Mouse (Mus musculus) kidney, embryonic 14.5 days (tissue): Measurements from ENCODE around the gene Cnga2. TPM values are rescaled to one million over a fixed set of nuclear protein-coding genes. Genes with fewer than 3 reads are reported as not detected.

Source experiments
- ATAC-seq: fragments of 200-750 bp; cut with Nextera tagmentation; 2 replicates; pipeline ENCODE4 v1.8.0; 2017; ENCODE audit warnings: moderate number of reproducible peaks, mild to moderate bottlenecking, moderate TSS enrichment, moderate library complexity; ENCODE audit not compliant: low FRiP score, low TSS enrichment
- H3K27ac ChIP-seq: fragments of 300-500 bp; sonication (generic); 2 replicates; pipeline ENCODE4 v1.5.1; 2014; ENCODE audit warnings: low read depth, mild to moderate bottlenecking, low read length, moderate library complexity, mixed read lengths
- H3K27me3 ChIP-seq: fragments of 300-500 bp; sonication (generic); 2 replicates; pipeline ENCODE4 v1.6.1; 2014; ENCODE audit warnings: mild to moderate bottlenecking, low read length; ENCODE audit not compliant: control insufficient read depth, insufficient read depth
- H3K36me3 ChIP-seq: fragments of 300-500 bp; sonication (generic); 2 replicates; pipeline ENCODE4 v1.6.1; 2014; ENCODE audit warnings: low read length, mixed read lengths; ENCODE audit not compliant: control insufficient read depth, insufficient read depth
- H3K4me1 ChIP-seq: fragments of 300-500 bp; sonication (generic); 2 replicates; pipeline ENCODE4 v1.6.1; 2014; ENCODE audit warnings: low read length, mixed read lengths; ENCODE audit not compliant: control insufficient read depth, insufficient read depth
- H3K4me2 ChIP-seq: fragments of 300-500 bp; sonication (generic); replicated peaks from 2 replicates; pipeline ENCODE4 v1.6.1; 2014; ENCODE audit warnings: low read depth, mild to moderate bottlenecking, low read length
- H3K4me3 ChIP-seq: fragments of 300-500 bp; sonication (generic); 2 replicates; pipeline ENCODE4 v1.5.1; 2014; ENCODE audit warnings: mild to moderate bottlenecking, low read length
- H3K9ac ChIP-seq: fragments of 300-500 bp; sonication (generic); 2 replicates; pipeline ENCODE4 v1.6.1; 2014; ENCODE audit warnings: low read depth, mild to moderate bottlenecking, low read length, moderate library complexity
- H3K9me3 ChIP-seq: fragments of 300-500 bp; sonication (generic); 2 replicates; pipeline ENCODE4 v1.6.1; 2016; ENCODE audit warnings: low read length; ENCODE audit not compliant: control insufficient read depth
- WGBS: fragments of 180-500 bp; shearing (Covaris S2); extraction: QIAGEN DNeasy Blood & Tissue Kit; methylation state at CpG from one replicate; pipeline ENCODE4 v1.1.7; 2014; 5-methylcytosine and 5-hydroxymethylcytosine counted together
- polyA plus RNA-seq: library from polyadenylated mRNA; unstranded; fragments of >200 nt; fragmentation: Nextera tagmentation; extraction: Ambion mirVana; gene quantifications from 2 replicates; pipeline ENCODE4 v1.2.1, GENCODE M21; 2014

The Cnga2 gene
- polyA plus RNA-seq, 1 experiment from 2014 or later: 0.08 TPM

DNA sequence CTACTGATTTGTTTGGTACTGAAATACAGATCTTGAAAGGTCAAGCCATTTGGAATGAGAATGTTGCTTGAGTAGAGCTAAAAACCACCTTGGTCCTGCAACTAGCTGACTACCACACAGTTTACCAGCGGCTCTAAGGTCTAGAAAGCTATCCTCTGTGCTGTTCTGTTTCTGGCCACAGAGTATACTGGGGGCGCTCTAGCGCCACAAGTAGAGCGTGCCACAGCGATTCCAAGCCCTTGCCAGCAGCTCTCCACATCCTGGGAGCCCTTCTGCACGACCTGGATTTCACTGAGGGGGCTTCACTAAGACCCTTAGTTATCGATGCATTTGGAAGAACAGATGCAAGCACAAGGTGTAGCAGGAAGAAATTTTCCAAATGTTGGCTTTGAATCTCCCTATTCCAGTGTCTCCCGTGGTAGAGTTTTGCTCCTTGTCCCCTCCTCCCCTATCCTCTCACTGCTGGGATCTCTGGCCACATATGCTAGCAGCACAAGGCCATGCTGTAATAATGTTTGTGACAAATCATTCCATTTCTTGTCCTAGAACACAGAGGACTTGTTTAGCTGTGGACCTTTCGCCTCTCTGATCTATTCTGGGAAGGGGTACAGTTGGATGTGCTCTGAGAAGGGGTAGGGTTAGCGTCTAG, 31.2 kb downstream of the Cnga2 start:
- 44% methylated on average over 10 of the region's 10 CpGs for WGBS

GRCm38 (mm10) chrX:72023542-72023941, 31.9 kb downstream of the Cnga2 start:
- H3K9me3 ChIP-seq: no peaks in the 10 kb centered on the region
- H3K4me3 ChIP-seq: no peak overlapping the region
- no peak overlapping the region for H3K9ac ChIP-seq
- no peak overlapping the region for H3K27ac ChIP-seq
- no peaks in the 10 kb centered on the region for H3K27me3 ChIP-seq
- no peak overlapping the region for H3K4me2 ChIP-seq
- no peaks in the 10 kb centered on the region for H3K36me3 ChIP-seq
- no peaks in the 10 kb centered on the region for H3K4me1 ChIP-seq
- ATAC-seq: no peak
- 84% methylated on average over 3 of the region's 3 CpGs for WGBS

More for the DNA sequence above, 31.2 kb downstream of the Cnga2 start:
- no peak overlapping the region for H3K4me2 ChIP-seq
- no peak overlapping the region for H3K27ac ChIP-seq
- no peaks in the 10 kb centered on the region for H3K9me3 ChIP-seq
- no peaks in the 10 kb centered on the region for H3K4me1 ChIP-seq
- no peaks in the 10 kb centered on the region for H3K27me3 ChIP-seq
- H3K9ac ChIP-seq: no peak overlapping the region
- ATAC-seq: no peak
- no peaks in the 10 kb centered on the region for H3K36me3 ChIP-seq
- no peak overlapping the region for H3K4me3 ChIP-seq

GRCm38 (mm10) chrX:72044056-72044455, 52.4 kb downstream of the Cnga2 start:
- H3K4me1 ChIP-seq: no peaks in the 10 kb centered on the region
- H3K27ac ChIP-seq: no peak overlapping the region
- ATAC-seq: no peak
- no peak overlapping the region for H3K4me2 ChIP-seq
- no peaks in the 10 kb centered on the region for H3K27me3 ChIP-seq
- no peaks in the 10 kb centered on the region for H3K9me3 ChIP-seq
- H3K4me3 ChIP-seq: no peak overlapping the region
- H3K36me3 ChIP-seq: no peaks in the 10 kb centered on the region
- 60% methylated on average over 3 of the region's 3 CpGs for WGBS
- no peak overlapping the region for H3K9ac ChIP-seq

DNA sequence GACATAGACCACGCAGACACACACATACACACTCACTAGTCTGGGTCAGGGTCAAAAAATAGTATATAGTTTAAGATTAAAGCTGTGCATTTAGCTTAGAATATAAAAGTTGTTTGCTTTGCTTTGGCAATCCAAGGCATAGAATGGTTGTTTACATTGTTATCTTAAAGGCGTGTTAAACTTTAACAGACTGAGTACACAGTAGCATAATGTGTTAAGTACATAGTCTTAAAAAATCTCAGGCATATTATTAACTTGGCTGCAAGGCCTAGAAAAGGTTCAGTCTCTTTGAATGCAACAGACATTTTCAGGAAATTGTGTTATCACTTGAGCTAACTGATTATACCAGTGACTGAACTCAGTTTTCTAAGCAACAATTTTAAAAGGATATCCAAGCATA, 56.3 kb downstream of the Cnga2 start:
- no peaks in the 10 kb centered on the region for H3K27me3 ChIP-seq
- no peaks in the 10 kb centered on the region for H3K4me1 ChIP-seq
- no peak overlapping the region for H3K4me3 ChIP-seq
- 85% methylated on average over 2 of the region's 2 CpGs for WGBS
- H3K36me3 ChIP-seq: no peaks in the 10 kb centered on the region
- no peak overlapping the region for H3K4me2 ChIP-seq
- ATAC-seq: no peak
- no peak overlapping the region for H3K9ac ChIP-seq
- no peak overlapping the region for H3K27ac ChIP-seq
- H3K9me3 ChIP-seq: no peaks in the 10 kb centered on the region

Other genes with a start within 250 kb of the Cnga2 start
- 38.8 and 39.6 TPM in 2 replicates for gene Vma21, start 175.9 kb upstream of the Cnga2 start, polyA plus RNA-seq
- 0.18 and 0.40 TPM in 2 replicates for gene Gm1141, start 70.8 kb upstream of the Cnga2 start, polyA plus RNA-seq
- 4.2 and 9.7 TPM in 2 replicates for gene Prrg3, start 29.2 kb upstream of the Cnga2 start, polyA plus RNA-seq
- gene Fate1, start 18.9 kb upstream of the Cnga2 start, polyA plus RNA-seq: not detected in 2 replicates
- gene Magea4, start 230.2 kb downstream of the Cnga2 start, polyA plus RNA-seq: not detected in 2 replicates